Mouse (Mus musculus) ES-E14 (cell line): ENCODE results near the gene Ces1e.

ENCODE experiments used
- CHD2 ChIP-seq: IDR thresholded peaks from 2 replicates; pipeline ENCODE4 v1.6.1; 2014; ENCODE audit warnings: mild to moderate bottlenecking, low read depth, low read length, inconsistent platforms
- MAFK ChIP-seq: IDR thresholded peaks from 2 replicates; pipeline ENCODE4 v1.6.1; 2014; ENCODE audit warnings: mild to moderate bottlenecking, low read depth, low read length, inconsistent platforms; ENCODE audit not compliant: insufficient read depth
- ZNF384 ChIP-seq: IDR thresholded peaks from 2 replicates; pipeline ENCODE4 v1.6.1; 2012; ENCODE audit warnings: low read depth, low read length, inconsistent platforms

- no peak for TF ChIP-seq MAFK
- TF ChIP-seq ZNF384 = no peak
- no peak for TF ChIP-seq CHD2
Measured at GRCm38 (mm10) chr8:93234706-93235105, 5.3 kb upstream of the Ces1e start.
